Mouse (Mus musculus): ENCODE results near the gene Nes.

The Nes gene

GRCm38 (mm10) chr3:87970939-87971488 lies at the start of gene Nes:
Gene Nes (plus strand): TSS chr3:87971078.
- DNase-seq (ENCODE audit: low spot score in 2 of 2), result no peak

GRCm38 (mm10) chr3:87924996-87925395 lies 45.9 kb upstream of the Nes start:
- no peak for DNase-seq (ENCODE audit: low spot score in 2 of 2)

GRCm38 (mm10) chr3:87927452-87927851 lies 43.4 kb upstream of the Nes start:
- no peak for DNase-seq (ENCODE audit: low spot score in 2 of 2)

- DNase-seq (ENCODE audit: low spot score in 2 of 2), result no peak
Measured at GRCm38 (mm10) chr3:87929341-87930077, 41.4 kb upstream of the Nes start.

GRCm38 (mm10) chr3:87930078-87930795 lies 40.6 kb upstream of the Nes start, which contains the start of the genes Isg20l2 and Rrnad1:
Gene Isg20l2 (plus strand): TSS chr3:87930314.
Gene Rrnad1 (minus strand): TSS chr3:87930717.
- DNase-seq (ENCODE audit: low spot score in 2 of 2), result peak; percentile 98 to 99

GRCm38 (mm10) chr3:87934026-87934425 lies 36.9 kb upstream of the Nes start:
- no peak for DNase-seq (ENCODE audit: low spot score in 2 of 2)

GRCm38 (mm10) chr3:87934501-87934900 lies 36.4 kb upstream of the Nes start:
- DNase-seq (ENCODE audit: low spot score in 2 of 2), result no peak

GRCm38 (mm10) chr3:87935201-87935600 lies 35.7 kb upstream of the Nes start:
- DNase-seq (ENCODE audit: low spot score in 2 of 2), result no peak

- DNase-seq (ENCODE audit: low spot score in 2 of 2), result peak; percentile 80
Measured at GRCm38 (mm10) chr3:87935776-87936175, 35.1 kb upstream of the Nes start.

- DNase-seq (ENCODE audit: low spot score in 2 of 2), result no peak
Measured at GRCm38 (mm10) chr3:87940611-87941010, 30.3 kb upstream of the Nes start.

GRCm38 (mm10) chr3:87942471-87942870 lies 28.4 kb upstream of the Nes start:
- no peak for DNase-seq (ENCODE audit: low spot score in 2 of 2)

GRCm38 (mm10) chr3:87943586-87943985 lies 27.3 kb upstream of the Nes start:
- DNase-seq (ENCODE audit: low spot score in 2 of 2), result no peak

- DNase-seq (ENCODE audit: low spot score in 2 of 2), result no peak
Measured at GRCm38 (mm10) chr3:87944838-87945600, 25.9 kb upstream of the Nes start.

- DNase-seq (ENCODE audit: low spot score in 2 of 2), result no peak
Measured at GRCm38 (mm10) chr3:87945781-87946540, 24.9 kb upstream of the Nes start.

GRCm38 (mm10) chr3:87946541-87946860 lies 24.4 kb upstream of the Nes start:
- DNase-seq (ENCODE audit: low spot score in 2 of 2), result no peak

GRCm38 (mm10) chr3:87947056-87947810 lies 23.6 kb upstream of the Nes start:
- no peak for DNase-seq (ENCODE audit: low spot score in 2 of 2)

- no peak for DNase-seq (ENCODE audit: low spot score in 2 of 2)
Measured at GRCm38 (mm10) chr3:87947811-87948199, 23.1 kb upstream of the Nes start.

- DNase-seq (ENCODE audit: low spot score in 2 of 2), result no peak
Measured at GRCm38 (mm10) chr3:87948378-87949265, 22.3 kb upstream of the Nes start, which contains the start of gene Crabp2. Gene Crabp2 (plus strand): TSS chr3:87948666.

GRCm38 (mm10) chr3:87949266-87949954 lies 21.5 kb upstream of the Nes start:
- DNase-seq (ENCODE audit: low spot score in 2 of 2), result no peak

Data from frontal cortex, postnatal 36 days (tissue).